Mouse (Mus musculus): ENCODE results near the gene Ndn. TPM values are rescaled to one million over a fixed set of nuclear protein-coding genes. Genes with fewer than 3 reads are reported as not detected.

Ndn gene
- polyA plus RNA-seq (2012; rRNA removed): 408 and 421 TPM in 2 replicates

DNA sequence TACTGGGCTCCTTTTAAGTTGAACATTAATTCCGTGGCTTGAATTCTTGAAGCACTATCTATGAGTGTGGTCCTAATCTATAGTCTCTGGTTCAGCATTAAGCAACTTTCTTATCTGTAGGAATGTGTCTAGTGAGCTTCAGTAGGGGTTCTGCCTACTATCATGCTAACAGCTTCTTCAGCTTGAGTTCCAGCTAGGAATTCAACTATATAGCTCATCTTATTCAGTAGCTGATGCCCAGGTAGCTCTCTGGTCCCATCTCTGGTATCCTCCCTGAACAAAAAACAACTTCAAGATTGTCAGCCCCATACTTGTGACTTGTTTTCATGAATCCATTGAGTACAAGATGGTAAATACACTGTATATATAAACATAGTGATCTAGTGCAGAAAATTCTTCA is at the start of gene Ndn:
TSS of gene Ndn (plus strand) at position 301 of the 400 bp plus-strand sequence.

DNA sequence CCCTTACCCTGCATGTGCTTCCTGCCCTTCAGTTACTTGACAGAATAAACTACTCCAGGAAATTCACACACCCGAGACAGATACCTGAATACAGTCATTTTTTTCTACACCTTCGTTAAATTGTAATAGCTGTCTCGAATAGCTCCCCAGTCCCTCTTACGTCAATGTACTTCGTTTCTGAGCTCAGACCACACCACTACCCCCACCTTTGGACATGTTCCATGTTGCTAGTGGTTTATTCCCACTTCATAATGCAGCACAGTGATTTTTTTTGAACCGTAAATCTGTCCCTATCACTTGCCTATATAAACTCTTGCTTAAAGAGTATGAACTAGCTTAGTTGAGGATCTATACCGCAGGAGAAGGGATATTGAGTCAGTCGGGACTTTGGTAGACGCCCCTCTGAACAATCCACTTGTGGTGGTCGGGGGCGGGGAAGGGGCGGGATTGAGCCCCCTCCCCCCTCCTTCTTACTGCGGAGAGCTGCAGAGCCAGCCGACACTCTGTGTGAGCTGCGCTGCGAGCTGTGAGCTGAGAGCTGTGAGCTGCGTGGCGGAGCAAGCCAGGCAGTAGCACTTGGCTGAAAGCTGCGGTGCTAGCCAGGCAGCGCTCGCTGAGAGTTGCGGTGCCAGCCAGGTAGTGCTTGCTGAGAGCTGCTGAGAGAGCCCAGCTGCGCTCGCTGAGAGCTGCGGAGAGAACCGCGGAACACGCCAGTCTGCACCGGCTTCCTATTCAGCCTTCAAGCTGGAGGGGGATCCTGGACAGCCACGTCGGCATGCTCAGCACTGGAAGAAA is 30.3 kb downstream of the Ndn start, which contains the start of gene Magel2:
TSS of gene Magel2 (plus strand) at position 501 of the 795 bp plus-strand sequence.

Other genes with a start within 250 kb of the Ndn start
- 31.8 and 33.5 TPM in 2 replicates for gene Magel2, start 30.4 kb downstream of the Ndn start, polyA plus RNA-seq (2012; rRNA removed)
- gene Mkrn3, start 73.6 kb downstream of the Ndn start, polyA plus RNA-seq (2012; rRNA removed): 24.4 and 27.3 TPM in 2 replicates
- 2.6 and 3.4 TPM in 2 replicates for gene Peg12, start 117.9 kb downstream of the Ndn start, polyA plus RNA-seq (2012; rRNA removed)